Mouse (Mus musculus) cerebellum, adult 18-20 months (tissue): ENCODE results near the gene Ren1.
"Not testable (repeated sequence)": the region's sequence is repeated elsewhere in the genome, so short reads cannot be mapped to it uniquely, and the experiment has no call there.

Source experiments
- DNase-seq, 2 experiments: peaks; one replicate each; pipeline ENCODE4 v3.0.0; 2021

The Ren1 gene

DNA sequence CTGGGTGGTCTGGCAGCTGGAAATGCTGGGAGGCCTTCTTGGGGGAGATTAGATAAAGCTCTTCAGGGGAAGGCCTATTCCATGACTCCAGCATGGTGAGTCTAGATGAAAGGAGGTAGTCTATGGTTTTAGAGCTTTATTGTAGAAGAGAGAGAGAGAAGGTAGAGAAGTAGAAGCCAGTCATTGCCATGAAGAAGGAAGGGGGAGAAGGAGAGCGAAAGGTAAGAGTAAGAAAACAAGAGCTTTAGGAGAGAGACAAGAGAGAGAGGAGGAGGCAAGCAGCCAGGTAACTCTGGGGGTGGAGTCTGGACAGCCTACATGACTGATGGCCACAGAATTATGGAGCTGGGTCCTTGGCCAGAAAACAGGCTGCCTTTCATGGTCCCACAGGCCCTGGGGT, at the start of gene Ren1:
Ren1 (plus strand) TSS at position 301 of the 400 bp plus-strand sequence.
- no peak for DNase-seq

DNA sequence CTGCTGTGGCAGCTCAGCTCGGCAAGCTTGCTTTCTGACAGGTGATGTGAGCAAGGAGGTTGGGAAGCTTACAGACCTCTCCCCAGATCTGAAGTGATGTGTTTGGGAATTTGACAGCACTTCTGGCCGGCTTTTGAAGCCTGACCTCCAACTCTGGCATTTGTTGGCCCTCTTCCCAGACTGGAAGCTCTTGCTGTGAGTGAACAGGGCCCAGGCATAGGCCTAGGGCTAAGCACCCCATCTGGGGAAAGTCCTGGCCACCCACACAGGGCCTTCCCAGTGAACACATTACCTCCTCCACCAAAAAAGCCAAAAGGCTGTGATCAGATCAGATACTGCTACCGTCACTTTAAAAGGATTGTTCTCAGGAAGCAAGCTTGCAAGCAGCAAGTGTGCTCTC, 47.8 kb upstream of the Ren1 start:
- peak; percentile 18 to 37 for DNase-seq

DNA sequence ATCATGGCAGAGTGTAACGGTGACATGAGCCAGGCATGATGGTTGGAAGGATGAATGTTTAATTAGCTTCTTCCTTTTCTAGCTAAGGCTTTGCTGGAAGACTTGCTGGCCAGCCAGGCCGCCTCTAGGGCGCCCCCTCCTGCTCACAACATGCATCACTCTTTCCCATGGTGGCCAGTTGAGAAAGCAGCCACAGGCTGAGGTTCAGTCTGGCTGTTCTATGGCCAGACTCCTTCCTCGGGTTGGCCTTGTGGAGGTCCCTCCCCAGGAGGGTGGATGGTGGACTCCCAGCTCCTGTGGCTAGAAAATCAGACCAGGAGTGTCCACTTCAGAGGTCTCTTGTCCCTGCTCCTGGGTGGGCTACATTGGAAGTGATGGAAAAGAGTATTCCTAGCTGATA, 43.5 kb upstream of the Ren1 start:
- peak; percentile 74 to 88 for DNase-seq

DNA sequence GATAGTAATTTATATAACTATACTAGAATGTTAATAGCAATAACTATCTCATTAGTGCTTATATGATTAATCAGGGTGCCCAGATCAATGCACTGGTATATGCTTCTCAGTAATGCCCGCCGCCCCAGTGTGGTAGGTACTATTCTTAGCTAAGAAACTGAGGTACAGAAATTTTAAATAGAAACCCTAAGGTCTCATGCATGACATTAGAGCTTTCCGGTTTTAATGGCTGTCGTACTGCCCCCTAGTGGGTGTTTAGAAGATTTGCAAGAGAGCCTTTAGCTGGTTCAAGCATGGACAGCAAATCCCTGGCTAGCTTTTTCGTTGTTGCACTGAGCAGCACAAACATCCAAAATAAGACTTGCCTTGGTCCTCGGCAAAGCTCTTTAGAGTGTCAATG, 43.0 kb upstream of the Ren1 start:
- DNase-seq = peak; percentile 34 to 60

DNA sequence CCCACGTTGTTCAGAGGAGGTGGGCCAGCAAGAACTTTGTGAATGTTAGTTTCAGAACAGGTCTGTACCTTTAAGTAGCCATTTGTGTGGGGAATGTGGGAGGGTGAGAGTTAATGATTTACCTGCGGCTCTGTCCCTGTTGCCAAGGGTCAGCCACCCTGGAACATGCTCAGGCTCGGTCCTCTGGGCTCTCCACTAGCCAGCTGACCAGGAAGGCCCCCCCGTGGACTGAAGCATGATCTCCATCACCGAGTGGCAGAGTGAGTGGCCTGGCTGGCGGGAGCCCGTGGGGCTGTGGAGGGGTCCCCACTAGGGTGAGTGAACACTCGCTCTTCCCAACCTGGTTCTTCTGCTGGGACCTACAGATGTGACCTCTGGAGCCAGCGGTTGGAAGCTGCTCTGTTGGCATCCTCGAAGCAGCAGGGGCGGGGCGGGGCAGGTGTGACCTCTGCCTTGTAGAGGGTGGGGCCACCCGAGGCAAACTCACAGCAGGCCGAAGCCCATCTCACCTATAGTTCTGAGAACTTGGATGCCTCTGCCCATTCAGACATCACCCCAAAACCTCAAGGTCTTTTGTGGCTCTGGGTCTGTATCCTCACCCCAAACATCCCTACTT, 40.5 kb upstream of the Ren1 start, which contains the start of gene Golt1a:
Golt1a (plus strand) TSS at position 149 of the 616 bp plus-strand sequence.
- no peak for DNase-seq

DNA sequence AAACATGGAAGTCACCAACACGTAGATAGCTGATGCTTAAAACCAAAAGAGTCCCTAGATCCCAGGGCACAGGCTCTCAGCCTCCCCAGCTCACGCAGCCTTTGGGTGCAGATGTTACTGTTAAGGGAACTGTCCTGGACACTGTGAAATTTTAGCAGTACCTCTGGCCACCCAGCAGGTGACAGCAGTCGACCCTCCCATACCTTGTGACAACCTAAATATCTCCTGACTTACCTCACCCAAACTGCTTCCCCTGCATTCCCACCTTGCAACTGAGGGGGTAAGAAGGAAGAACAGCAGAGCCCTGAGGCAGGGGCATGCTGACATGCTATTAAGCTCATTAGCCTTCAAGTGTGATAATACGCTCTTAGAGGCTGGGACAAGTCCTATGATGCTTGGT, 39.1 kb upstream of the Ren1 start:
- DNase-seq = no peak

DNA sequence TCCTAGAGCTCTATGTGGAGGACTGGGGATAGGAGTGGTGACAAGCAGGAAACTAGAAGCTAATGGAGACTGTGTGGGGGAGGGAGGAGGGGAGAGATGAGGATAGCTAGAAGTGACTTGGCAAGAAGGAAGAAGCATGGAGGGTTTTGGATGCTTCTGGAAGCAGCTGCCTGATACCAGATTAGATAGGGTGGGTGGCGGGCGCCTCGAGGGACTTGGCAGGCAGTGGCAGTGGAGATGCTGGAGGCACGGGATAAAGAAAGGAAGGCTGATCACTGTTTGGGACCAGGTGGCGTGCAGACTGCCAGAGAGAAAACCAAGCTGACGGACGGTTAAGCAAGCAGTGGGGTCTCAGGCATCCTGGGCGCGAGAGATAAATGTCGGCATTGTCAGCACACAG, 38.4 kb upstream of the Ren1 start:
- DNase-seq = no peak

DNA sequence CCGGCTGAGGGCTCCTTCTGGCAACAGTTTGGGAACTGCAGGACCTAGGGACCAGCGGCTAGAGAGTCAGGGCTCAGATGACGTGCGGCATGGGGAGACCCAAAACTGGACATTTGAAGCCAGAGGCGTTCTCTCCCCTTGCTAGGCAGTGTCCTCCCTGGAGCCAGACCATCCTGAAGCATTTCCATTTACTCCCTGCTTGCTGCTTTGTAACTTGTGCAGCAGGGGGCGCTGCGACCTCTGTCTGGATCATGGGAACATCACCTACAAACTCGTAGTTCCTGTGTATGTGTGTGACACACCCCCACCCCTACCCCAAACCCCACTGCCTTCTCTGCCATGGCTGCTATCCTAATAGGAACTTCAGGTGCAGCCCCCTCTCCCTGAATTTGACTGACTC, 35.9 kb upstream of the Ren1 start:
- peak; percentile 34 to 48 for DNase-seq

DNA sequence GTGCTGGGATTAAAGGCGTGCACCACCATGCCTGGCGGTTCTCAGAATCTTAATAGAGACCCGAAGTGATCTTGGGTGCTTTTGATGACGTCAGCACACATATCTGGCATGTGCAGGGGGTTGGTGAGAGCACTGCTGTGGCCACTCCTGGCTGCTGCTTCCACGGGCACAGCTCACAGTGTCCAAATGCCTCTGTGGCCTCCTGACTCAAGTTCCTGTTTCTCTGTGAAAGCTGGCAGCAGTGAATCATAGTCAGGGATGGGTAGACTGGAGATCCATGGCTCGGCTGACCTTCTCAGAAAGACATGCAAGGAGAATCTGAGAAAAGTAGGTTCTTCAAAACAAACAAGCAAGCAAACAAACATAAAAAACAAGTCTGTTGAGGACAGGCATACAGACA, 34.5 kb upstream of the Ren1 start:
- no peak for DNase-seq

DNA sequence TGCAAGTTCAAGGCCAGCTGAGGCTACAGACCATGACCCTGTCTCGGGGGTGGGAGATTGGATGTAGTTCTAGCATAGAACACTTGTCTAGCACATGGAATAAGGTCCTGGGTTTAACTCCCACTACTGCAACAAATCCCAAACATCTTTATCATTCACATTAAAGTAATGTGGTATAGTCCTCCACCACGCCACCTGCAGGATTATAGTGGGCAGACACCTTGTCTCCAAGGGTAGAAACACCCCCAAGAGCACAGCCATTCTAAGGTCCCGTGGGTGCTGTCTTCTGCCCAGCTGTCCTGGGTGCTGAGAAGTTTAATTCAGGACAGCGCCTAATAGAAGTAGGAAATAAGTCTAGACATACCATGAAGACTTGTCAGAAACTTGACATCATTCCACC, 33.7 kb upstream of the Ren1 start:
- no peak for DNase-seq

DNA sequence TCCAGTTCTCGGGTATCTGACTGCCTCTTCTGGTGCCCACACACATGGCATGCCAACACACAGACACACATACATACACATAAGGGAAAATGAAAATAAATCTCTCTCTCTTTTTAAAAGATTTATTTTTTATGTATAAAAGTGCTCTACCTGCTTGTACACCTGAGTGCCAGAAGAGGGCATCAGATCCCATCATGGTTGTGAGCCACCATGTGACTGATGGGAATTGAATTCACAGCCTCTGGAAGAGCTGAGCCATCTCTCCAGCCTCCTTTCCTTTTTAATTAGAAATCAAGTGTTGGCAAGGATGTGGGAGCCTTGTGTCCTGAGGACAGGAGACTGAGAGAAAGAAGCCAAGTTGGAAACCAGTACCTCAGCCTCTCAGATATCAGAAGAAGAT, 33.2 kb upstream of the Ren1 start:
- DNase-seq = no peak

DNA sequence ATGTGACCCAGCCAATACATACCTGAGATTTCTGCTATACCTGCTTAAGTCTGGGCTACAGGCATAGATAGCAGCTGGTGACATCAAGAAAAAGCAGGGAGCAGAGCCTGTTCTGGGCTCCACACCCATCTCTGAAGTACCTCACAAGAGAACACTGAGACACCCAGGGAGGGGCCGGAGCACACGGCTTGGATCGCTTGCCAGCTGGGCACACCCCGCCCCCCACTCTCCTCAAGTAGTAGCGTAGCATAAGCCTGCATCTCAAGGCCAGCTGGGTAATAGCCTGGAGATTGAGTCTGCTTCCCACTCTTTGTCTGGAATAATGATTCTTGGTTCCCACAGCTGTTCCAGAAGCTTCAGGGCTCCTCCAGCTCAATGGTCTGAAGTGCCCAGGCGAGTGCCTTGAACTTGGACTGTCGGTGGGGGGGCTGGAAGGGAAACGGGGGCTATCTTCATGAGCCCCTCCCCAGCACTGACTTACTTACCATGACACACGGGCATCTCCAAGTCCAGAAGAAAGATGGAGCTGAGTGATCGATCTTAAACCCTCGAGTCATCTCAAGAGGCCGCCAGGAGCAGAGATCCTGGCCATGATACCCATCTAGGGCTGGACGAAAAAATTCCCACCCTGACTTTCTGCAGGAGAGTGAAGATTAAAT, 28.9 kb upstream of the Ren1 start, which contains the start of gene Kiss1:
Kiss1 (plus strand) TSS at position 609 of the 659 bp plus-strand sequence.
- DNase-seq = no peak

DNA sequence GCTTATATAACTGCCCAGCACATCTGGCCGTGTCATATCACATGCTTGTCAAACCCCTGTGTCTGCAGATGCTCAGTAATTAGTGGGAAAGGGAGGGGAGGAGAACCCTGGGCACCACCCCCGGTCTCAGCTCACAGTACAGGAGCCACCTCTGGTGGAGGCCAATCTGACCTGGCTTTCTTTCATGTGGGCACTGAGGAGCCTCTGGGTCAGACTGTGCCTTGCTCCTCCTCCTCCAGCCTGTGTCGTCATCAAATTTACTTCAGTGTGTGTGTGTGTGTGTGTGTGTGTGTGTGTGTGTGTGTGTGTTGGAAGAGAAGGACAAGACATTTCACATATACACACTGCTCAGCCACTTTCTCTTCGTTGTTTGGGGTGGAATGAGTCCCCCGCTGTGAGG, 27.0 kb upstream of the Ren1 start:
- no peak for DNase-seq

DNA sequence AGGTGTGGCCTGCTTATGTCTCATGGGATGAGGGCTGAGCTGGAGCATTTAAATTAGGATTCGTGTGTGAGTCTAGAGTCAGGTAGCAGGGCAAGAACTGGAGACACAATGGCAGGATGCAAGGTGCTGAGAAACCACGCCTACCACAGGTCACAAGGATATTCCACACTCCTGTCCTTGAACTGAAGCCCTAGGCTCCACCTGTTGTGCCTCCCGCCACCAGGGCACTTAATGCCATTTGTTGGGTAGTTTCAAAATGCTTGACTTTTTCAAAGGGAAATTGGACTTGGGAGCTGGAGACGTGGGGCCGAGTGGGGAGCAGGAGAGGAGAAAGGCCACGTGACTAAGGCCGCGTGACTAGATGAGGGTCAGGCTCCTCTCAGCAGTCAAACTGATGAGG, 24.4 kb upstream of the Ren1 start:
- no peak for DNase-seq

DNA sequence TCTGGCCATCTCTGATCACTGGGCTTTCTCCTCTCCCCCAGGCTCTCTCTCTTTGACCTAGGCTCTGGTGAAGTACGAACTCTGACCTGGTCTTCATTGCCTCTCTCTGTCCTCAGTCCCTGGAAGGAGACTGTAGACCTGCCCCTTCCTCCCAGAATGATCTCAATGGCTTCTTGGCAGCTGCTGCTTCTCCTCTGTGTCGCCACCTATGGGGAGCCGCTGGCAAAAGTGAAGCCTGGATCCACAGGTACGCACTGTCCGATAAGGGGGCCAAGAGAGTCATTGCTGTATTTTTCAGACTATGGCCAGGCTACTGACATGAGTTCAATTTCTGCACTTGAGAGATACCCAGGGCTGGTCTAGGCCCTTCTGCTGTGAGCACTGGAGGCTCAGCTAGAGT, 23.2 kb upstream of the Ren1 start:
- no peak for DNase-seq

DNA sequence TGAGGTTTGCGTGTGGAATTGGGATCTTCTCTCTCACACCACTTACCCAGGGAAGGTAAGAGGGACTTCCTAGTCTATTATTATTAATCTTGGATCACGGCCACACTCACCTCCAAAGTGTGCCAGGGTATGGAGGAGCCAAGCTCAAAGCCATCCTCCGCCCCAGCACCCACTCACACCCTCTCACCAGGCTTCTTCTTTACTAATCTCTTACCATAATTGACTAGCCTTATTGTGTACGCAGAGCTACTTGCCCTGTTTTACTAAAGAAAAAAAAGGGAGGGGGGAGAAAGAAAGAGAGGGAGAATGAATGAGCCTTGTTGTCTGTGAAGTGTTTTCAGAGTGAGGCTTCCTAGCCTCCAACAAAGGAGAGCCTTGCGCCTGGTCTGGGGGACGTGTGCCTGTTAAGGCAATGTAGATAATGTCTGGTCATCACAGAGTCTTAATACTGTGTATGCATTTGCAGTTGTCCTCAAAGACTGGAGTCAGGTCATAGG, 22.0 kb upstream of the Ren1 start:
- DNase-seq = no peak

DNA sequence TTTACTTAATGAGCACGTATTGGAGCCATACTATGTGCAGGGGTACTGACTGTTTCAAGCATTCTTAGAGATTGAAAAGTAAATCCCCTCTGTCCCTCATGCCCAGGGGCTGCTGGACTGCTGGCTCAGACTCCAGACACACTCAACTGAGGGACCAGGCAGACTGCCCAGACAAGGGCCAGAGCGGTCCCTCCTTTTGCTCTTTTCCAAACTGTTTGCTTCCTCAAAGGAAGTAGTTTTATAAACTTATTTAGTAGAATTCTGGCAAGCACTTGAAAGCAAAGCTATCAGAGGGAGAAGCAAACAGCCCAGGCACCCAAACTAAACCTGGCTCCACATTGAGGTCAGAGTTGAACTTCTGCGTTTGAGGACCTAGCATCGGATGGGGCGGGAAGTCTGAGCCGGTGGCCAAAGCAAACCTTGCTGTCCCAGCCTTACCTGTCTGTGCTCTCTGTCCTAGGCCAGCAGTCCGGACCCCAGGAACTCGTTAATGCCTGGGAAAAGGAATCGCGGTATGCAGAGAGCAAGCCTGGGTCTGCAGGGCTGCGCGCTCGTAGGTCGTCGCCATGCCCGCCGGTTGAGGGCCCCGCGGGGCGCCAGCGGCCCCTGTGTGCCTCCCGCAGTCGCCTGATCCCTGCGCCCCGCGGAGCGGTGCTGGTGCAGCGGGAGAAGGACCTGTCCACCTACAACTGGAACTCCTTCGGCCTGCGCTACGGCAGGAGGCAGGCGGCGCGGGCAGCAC, 21.2 kb upstream of the Ren1 start:
- no peak for DNase-seq

DNA sequence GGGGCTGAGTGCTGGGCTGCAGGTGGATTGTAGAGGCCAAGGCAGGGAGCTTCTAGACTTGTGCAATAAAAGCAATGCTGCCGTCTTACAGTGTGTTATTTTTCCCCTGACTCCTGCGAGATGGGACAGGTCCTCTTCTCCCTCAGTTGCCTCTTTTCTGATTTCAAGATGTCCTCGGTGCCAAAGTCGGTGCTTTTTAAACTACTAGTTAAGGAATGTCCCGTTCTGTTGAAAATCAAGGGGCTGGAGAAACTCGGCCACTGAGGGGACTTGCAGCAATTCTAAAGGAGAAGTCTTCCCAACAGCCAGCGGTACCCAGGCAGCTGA, 20.7 kb upstream of the Ren1 start:
- DNase-seq = no peak

DNA sequence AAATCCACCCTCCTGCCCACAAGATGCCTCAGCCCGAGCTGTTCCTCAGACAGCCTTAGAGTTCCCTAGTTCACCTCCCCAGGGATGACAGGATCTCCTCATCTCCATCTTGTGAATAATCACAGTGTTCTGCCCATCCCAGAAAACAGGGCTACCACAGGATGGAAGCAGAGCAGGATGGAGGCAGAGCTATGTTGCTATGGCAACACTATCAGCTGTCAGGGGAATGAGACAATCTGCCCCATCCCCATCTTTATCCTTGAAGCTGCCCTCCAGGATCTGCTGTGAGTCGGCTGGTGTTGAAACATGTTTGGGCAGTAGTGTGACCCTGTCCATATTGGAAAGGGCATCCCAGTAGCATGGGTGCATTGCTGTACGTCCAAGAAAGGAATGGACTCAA, 19.2 kb upstream of the Ren1 start:
- no peak for DNase-seq

DNA sequence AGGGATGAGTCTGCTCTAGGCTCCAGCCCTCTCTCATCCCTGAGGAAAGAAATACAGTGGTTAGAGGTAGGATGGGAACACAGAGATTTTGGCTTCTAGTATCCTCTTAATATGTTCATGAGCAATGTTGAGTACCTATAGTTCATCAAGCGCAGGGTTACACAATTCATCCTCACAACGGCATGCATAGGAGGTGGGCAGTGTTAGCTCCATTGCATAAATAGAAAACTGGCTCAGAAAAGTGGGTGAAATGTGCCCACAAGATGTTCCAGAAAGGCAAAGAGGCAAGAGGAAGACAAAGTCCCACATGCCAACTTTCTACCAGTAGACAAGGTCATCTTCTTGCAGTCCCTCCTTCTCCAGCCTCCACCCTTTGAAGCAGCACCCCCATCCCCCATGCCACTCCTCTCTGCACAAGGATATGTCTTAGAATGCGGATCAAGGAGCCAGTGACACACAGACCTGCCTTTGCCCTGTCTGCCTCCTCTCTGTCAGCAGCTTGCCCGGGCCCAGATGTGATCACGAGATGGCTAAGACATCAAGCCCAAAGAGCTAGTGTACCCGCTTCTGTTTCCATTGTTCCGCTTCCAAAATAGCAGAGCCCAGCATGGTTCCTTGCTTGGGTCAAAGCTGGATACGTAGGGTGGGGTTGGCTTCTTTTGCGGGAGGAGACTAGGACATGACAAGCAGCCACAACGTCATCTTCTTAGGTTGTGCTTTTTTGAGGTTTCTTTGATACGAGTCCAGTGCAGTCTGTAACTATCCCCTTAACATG, 17.5 kb upstream of the Ren1 start:
- DNase-seq = no peak

DNA sequence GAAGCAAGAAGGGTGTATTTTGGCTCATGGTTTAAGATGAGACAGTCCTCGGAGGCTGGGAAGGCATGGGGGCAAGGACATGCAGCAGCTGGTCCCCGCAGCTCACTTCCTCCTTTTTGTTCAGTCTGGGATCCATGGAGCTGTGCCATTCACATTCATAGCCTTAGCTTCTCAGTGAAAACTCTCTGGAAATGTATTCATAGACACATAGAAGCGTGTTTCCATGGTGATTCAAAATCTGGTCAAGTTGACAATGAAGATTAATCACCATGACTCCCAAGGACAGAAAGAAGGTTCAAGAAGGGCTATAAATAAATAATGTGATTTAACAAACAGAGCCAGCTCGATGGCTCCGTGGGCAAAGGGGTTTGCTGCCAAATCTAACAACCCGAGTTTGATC, 16.4 kb upstream of the Ren1 start:
- DNase-seq = no peak

DNA sequence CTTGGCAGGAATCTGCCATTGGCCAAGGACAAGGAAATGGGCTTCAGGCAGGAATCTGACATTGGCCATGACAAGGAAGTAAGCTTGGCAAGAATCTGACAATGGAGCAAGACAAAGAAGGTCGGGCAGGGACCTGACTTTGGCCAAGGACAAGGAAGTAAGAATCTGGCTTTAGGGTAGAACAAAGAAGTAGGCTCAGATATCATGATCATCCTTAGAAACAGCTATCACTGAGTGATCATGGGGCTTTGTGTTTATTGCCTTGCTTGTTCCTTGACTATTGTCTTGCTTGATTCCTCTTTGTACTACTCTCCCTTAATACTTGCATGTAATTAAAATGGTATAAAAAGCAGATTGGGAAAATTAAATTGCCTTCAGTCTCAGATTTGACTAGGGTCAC, 9.9 kb upstream of the Ren1 start:
- DNase-seq = not testable (repeated sequence)

DNA sequence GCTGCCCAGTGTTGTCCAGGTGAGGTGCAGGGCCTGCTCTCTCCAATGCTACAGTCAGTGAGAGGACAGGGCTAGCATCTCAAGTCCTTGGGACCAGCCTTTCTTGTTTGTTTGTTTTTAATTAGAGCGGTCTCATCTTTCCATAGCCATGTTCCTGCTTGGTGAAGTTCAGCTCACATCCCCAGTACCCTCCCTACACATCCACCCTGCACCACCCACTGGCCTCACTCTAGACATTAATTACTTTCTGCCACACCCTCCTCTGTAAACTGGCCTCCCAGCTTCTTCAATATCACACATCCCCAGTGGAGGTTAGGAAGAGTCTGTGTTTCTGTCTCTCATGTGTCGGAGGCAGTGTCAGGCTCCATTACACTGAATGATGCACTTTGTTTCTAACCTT, 6.0 kb upstream of the Ren1 start:
- no peak for DNase-seq
